Mouse (Mus musculus) heart, embryonic 11.5 days (tissue): ENCODE measurements around the gene Gli3. TPM values are rescaled to one million over a fixed set of nuclear protein-coding genes. Genes with fewer than 3 reads are reported as not detected.

Experiments
- ATAC-seq: fragments of 200-750 bp; cut with Nextera tagmentation; replicated peaks from 2 replicates; pipeline ENCODE4 v1.8.0; 2017; ENCODE audit warnings: moderate library complexity; ENCODE audit not compliant: insufficient number of reproducible peaks, low FRiP score, low TSS enrichment
- H3K27ac ChIP-seq: fragments of 300-500 bp; sonication (generic); 2 replicates; pipeline ENCODE4 v1.5.1; 2014; ENCODE audit warnings: mild to moderate bottlenecking, low read depth, low read length
- H3K27me3 ChIP-seq: fragments of 300-500 bp; sonication (generic); 2 replicates; pipeline ENCODE4 v1.6.1; 2014; ENCODE audit warnings: mild to moderate bottlenecking, low read length, mixed read lengths; ENCODE audit not compliant: control insufficient read depth, insufficient read depth
- H3K36me3 ChIP-seq: fragments of 300-500 bp; sonication (generic); 2 replicates; pipeline ENCODE4 v1.6.1; 2014; ENCODE audit warnings: mild to moderate bottlenecking, low read length, moderate library complexity, mixed read lengths; ENCODE audit not compliant: control insufficient read depth, insufficient read depth
- H3K4me1 ChIP-seq: fragments of 300-500 bp; sonication (generic); 2 replicates; pipeline ENCODE4 v1.6.1; 2014; ENCODE audit warnings: low read length; ENCODE audit not compliant: control insufficient read depth, insufficient read depth
- H3K4me2 ChIP-seq: fragments of 300-500 bp; sonication (generic); 2 replicates; pipeline ENCODE4 v1.6.1; 2014; ENCODE audit warnings: mild to moderate bottlenecking, moderate library complexity
- H3K4me3 ChIP-seq: fragments of 300-500 bp; sonication (generic); 2 replicates; pipeline ENCODE4 v1.5.1; 2014; ENCODE audit warnings: low read depth, low read length
- H3K9ac ChIP-seq: fragments of 300-500 bp; sonication (generic); 2 replicates; pipeline ENCODE4 v1.6.1; 2014; ENCODE audit warnings: mild to moderate bottlenecking, low read depth, low read length, moderate library complexity
- H3K9me3 ChIP-seq: fragments of 300-500 bp; sonication (generic); replicated peaks from 2 replicates; pipeline ENCODE4 v1.6.1; 2016; ENCODE audit warnings: low read length; ENCODE audit not compliant: control insufficient read depth
- WGBS: fragments of 180-500 bp; shearing (Covaris S2); extraction: QIAGEN DNeasy Blood & Tissue Kit; methylation state at CpG from one replicate; pipeline ENCODE4 v1.1.7; 2014; ENCODE audit not compliant: insufficient replicate concordance; 5-methylcytosine and 5-hydroxymethylcytosine counted together
- polyA plus RNA-seq: library from polyadenylated mRNA; unstranded; fragments of >200 nt; fragmentation: Nextera tagmentation; extraction: Ambion mirVana; gene quantifications from 2 replicates; pipeline ENCODE4 v1.2.1, GENCODE M21; 2014

The Gli3 gene
- polyA plus RNA-seq, 1 experiment from 2014 or later = 11.4 TPM

DNA sequence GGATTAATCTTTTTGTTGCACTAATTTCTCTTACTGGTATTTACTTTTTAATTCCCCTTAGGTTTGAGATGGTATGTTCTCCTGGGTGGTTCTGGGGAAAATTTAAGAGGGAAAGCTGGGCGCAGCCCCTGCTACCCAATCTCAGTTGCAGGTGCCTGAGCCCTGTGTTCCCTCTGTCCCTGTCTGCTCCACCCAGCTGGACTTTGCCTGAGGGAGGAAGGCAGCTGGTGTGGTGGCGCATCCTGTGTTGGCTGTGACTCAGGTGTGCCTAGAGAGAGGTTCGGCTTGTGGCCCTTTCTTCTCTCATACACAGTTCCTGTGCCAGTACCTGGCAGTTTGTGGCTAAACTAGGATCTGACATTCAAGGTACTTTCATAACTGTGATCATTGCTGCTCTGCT is 74.6 kb downstream of the Gli3 start:
- WGBS = 84% methylated on average over 3 of the region's 3 CpGs
- Histone ChIP-seq H3K9me3 (no peaks in the 10 kb centered on the region), H3K27me3 (no peaks in the 10 kb centered on the region), H3K4me1 (no peaks in the 10 kb centered on the region), H3K9ac (no peak overlapping the region), H3K27ac (no peak overlapping the region), H3K36me3 (no peaks in the 10 kb centered on the region), H3K4me3 (no peak overlapping the region), H3K4me2 (no peak overlapping the region)
- no peak for ATAC-seq

DNA sequence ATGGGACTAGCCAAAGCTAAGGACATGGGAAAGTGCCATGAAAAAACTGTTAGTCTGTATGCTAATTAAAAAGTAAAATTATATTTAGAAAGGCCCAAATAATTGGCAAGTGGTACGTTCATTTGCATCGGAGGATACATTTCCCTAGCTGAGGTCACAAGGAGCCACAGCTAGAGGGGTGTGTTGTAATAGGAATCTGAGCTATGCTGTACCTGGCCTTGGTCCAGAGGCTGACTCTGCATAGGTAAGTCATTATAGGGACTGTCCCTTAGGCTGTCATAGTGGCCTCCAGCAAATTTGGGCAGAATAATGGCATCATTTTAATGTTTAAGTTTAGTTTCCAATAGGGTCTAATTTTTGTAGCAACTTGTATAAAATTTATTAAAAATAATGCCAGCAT is 75.4 kb downstream of the Gli3 start:
- Histone ChIP-seq H3K9ac (no peak overlapping the region), H3K4me1 (no peaks in the 10 kb centered on the region), H3K9me3 (no peaks in the 10 kb centered on the region), H3K4me3 (no peak overlapping the region), H3K27me3 (no peaks in the 10 kb centered on the region), H3K4me2 (no peak overlapping the region), H3K27ac (no peak overlapping the region), H3K36me3 (no peaks in the 10 kb centered on the region)
- 83% methylated on average over 2 of the region's 2 CpGs for WGBS
- no peak for ATAC-seq

GRCm38 (mm10) chr13:15542053-15542452 is 79.0 kb downstream of the Gli3 start:
- Histone ChIP-seq H3K4me3 (no peak overlapping the region), H3K9me3 (no peaks in the 10 kb centered on the region), H3K27ac (no peak overlapping the region), H3K27me3 (no peaks in the 10 kb centered on the region), H3K4me2 (no peak overlapping the region), H3K36me3 (no peaks in the 10 kb centered on the region), H3K4me1 (no peaks in the 10 kb centered on the region), H3K9ac (no peak overlapping the region)
- ATAC-seq = no peak
- whole genome bisulfite sequencing = 14% methylated on average over 5 of the region's 5 CpGs

GRCm38 (mm10) chr13:15543169-15543887 is 80.3 kb downstream of the Gli3 start:
- 74% methylated on average over 12 of the region's 12 CpGs for WGBS
- ATAC-seq = no peak
- no peak overlapping the region for H3K4me3 ChIP-seq
- H3K27me3 ChIP-seq = no peaks in the 10 kb centered on the region
- no peak overlapping the region for H3K27ac ChIP-seq
- H3K4me2 ChIP-seq = no peak overlapping the region
- no peaks in the 10 kb centered on the region for H3K4me1 ChIP-seq
- no peaks in the 10 kb centered on the region for H3K36me3 ChIP-seq
- no peaks in the 10 kb centered on the region for H3K9me3 ChIP-seq
- H3K9ac ChIP-seq = no peak overlapping the region

DNA sequence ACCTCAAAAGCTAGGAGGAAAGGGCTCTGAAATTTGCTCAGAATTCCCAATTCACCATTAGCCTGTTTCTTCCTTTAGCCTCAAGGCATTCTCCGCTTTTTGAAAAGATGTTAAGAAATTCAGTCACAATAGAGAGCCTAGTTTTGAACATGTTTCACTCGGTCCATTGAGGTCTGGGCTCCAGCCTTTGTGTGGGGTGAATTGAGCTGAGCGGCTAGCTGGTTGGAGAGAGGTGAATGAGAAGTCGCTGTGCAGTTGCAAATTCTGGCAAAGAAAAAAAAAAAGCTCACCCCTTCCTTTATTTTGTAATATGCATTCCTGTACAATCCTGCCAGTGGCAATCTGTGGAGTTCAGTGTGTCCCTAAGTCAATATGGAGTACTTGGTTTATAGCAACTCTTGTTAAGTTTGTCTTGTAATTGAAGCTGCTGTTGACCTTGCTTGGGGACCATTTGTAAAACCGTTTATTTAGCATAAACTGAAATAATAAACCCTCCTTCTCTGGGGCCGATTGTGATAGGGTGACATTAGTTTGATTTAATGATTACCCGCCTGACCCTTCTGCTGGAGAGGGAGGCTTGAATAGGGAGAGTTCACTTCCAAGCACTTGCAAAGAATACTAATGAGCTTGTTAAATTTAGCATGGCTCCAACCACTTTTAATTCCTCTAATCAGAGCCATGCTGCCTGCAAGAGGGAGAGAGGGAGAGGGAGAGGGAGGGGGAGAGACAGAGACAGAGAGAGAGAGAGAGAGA is 81.0 kb downstream of the Gli3 start:
- WGBS = 63% methylated on average over 7 of the region's 7 CpGs
- H3K27me3 ChIP-seq = no peaks in the 10 kb centered on the region
- H3K4me2 ChIP-seq = no peak overlapping the region
- ATAC-seq = no peak
- no peak overlapping the region for H3K4me3 ChIP-seq
- H3K9me3 ChIP-seq = no peaks in the 10 kb centered on the region
- H3K27ac ChIP-seq = no peak overlapping the region
- H3K36me3 ChIP-seq = no peaks in the 10 kb centered on the region
- H3K4me1 ChIP-seq = no peaks in the 10 kb centered on the region
- H3K9ac ChIP-seq = no peak overlapping the region

- no peak for ATAC-seq
- Histone ChIP-seq H3K36me3 (no peaks in the 10 kb centered on the region), H3K27ac (no peak overlapping the region), H3K4me1 (no peaks in the 10 kb centered on the region; the same call in 1 of the 2 replicates), H3K4me2 (no peak overlapping the region), H3K9ac (no peak overlapping the region), H3K4me3 (no peak overlapping the region), H3K9me3 (no peaks in the 10 kb centered on the region), H3K27me3 (no peaks in the 10 kb centered on the region)
- 79% methylated on average over 4 of the region's 4 CpGs for whole genome bisulfite sequencing
Measured at GRCm38 (mm10) chr13:15545346-15545896, 82.4 kb downstream of the Gli3 start.

GRCm38 (mm10) chr13:15546258-15546657 is 83.2 kb downstream of the Gli3 start:
- no peak for ATAC-seq
- Histone ChIP-seq H3K9ac (no peak overlapping the region), H3K4me3 (no peak overlapping the region), H3K27me3 (no peaks in the 10 kb centered on the region), H3K27ac (no peak overlapping the region), H3K9me3 (no peaks in the 10 kb centered on the region), H3K4me2 (no peak overlapping the region), H3K4me1 (no peaks in the 10 kb centered on the region; the same call in 1 of the 2 replicates), H3K36me3 (no peaks in the 10 kb centered on the region)
- 71% methylated on average over 4 of the region's 4 CpGs for WGBS

DNA sequence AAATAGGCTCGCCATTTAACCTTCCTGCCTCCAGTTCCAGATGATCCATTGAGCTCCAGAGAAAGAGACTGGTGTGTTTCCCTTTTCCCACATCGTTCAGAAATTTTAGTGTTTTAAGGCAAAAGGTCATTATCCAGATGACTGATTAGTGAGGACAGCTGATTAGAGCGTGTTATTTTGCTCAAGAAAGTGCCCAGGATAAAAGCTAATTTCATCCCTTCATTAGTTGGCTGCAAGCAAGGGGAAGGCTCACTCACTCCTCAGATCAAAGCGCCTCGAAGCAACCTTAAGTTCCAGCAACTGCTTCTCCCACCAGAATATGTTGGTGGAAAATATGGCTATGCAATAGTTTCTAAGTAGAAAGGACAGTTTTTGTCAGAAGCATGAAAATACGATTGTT is 86.4 kb downstream of the Gli3 start:
- Histone ChIP-seq H3K36me3 (no peaks in the 10 kb centered on the region), H3K4me1 (no peaks in the 10 kb centered on the region; the same call in 1 of the 2 replicates), H3K4me2 (no peak overlapping the region), H3K9ac (no peak overlapping the region), H3K27me3 (no peaks in the 10 kb centered on the region), H3K9me3 (no peaks in the 10 kb centered on the region), H3K27ac (no peak overlapping the region), H3K4me3 (no peak overlapping the region)
- ATAC-seq = no peak
- WGBS = 53% methylated on average over 6 of the region's 6 CpGs
